ENCODE assay signal across 16 mouse cellular contexts in the genomic region with DNA sequence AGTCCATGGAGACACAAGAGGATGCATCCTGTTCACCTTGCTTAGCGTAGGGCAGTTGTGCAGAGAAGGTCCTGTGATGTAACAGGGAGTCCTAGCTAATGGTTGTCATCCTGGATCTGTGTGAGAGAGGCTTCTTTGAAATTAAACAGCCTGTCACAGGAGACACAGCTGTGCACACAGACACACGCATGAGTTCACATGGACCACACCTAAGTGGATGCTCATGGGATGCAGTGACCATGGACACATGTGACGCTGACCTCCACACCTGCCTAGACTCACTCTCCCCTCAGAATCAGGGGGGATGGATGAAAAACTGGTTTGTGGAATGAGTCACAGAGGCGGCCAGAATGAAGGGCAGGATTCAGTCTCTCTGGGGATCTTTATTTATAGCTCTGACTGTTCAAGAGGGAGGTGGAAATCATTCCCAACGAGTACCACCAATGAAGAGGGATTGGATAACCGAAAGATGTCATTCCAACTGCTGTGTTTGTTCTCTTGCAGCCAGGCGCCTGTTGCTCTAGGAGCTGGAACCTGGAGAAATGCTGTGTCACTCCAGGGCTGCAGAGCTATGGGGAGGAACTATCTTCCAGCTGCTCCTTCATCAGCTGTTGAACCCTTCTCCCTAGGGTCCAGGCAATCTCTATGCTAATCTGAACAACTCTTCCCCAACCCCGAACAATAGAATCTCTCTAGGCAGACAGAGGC. TPM values are rescaled to one million over a fixed set of nuclear protein-coding genes. Genes with fewer than 3 reads are reported as not detected.
DNase-seq lines count a peak whose midpoint lies in the region; ATAC-seq and TF ChIP-seq lines count a peak whose summit lies in the region.
"Had no signal": no experiment of that assay in that cellular context is flagged by ENCODE, and none has a peak within 500 bp of the region (broad histone marks: within the 10 kb centered on the region; RNA-seq: fewer than 3 reads in every experiment).

No protein-coding gene starts in this region.

- H3K4me2 ChIP-seq in limb, embryonic 14.5 days (replicated peaks; ENCODE audit: low read depth, low read length, severe bottlenecking): no peak overlapping the region
- H3K4me2 ChIP-seq: hindbrain, embryonic 15.5 days; liver, embryonic 13.5 days had no signal

- no peak overlapping the region for H3K9ac ChIP-seq in limb, embryonic 14.5 days (ENCODE audit: low read depth, low read length, severe bottlenecking)
- H3K9ac ChIP-seq: forebrain, postnatal 0 days; hindbrain, embryonic 15.5 days; liver, embryonic 13.5 days had no signal

- no peaks in the 10 kb centered on the region for H3K4me1 ChIP-seq in limb, embryonic 14.5 days (ENCODE audit: control insufficient read depth, insufficient read depth, low read length)
- H3K4me1 ChIP-seq in limb, embryonic 10.5 days: no peaks in the 10 kb centered on the region

- peak; percentile 44; the same call in 1 of the 2 replicates for ATAC-seq in limb, embryonic 14.5 days (ENCODE audit: low FRiP score, low read depth)
- ATAC-seq: CD4-positive, CD25-positive, alpha-beta regulatory T cell, adult 4 months; forebrain, postnatal 0 days had no signal

- H3K4me3 ChIP-seq in limb, embryonic 14.5 days (replicated peaks; ENCODE audit: low read length): no peak overlapping the region
- no peak overlapping the region for H3K4me3 ChIP-seq in limb, embryonic 10.5 days
- H3K4me3 ChIP-seq: hindbrain, embryonic 15.5 days; liver, embryonic 13.5 days had no signal

- no peak for TF ChIP-seq CTCF in brain, embryonic 14.5 days (IDR thresholded peaks at IDR 0.05; ENCODE audit: borderline replicate concordance, extremely low read depth, insufficient read depth, insufficient read length)

- peak; percentile 83 for DNase-seq in heart, adult 11 months
- no peak for DNase-seq in heart, adult 9 months (ENCODE audit: low spot score in 2 of 2)
- no peak for DNase-seq in limb, embryonic 14.5 days (ENCODE audit: low spot score)
- DNase-seq in limb, embryonic 10.5 days (ENCODE audit: low spot score): no peak
- DNase-seq in 3134 (ENCODE audit: extremely low read depth, insufficient read length, low spot score): peak; percentile 25
- peak; percentile 27 for DNase-seq in brain, embryonic 14.5 days (ENCODE audit: low read depth)
- DNase-seq in testis, postnatal 10 days (ENCODE audit: low spot score): no peak
- no peak for DNase-seq in gastrocnemius, postnatal 36 days
- DNase-seq: adrenal gland, postnatal 36 days; forebrain, postnatal 0 days; liver, embryonic 13.5 days; lung, postnatal 4 days; right cerebral cortex, postnatal 4 days; thymus, adult 2 months had no signal

- 68% methylated on average over 8 of the region's 8 CpGs for WGBS in limb, embryonic 14.5 days
- WGBS in limb, embryonic 10.5 days: 86% methylated on average over 8 of the region's 8 CpGs

- H3K9me3 ChIP-seq in limb, embryonic 14.5 days (ENCODE audit: control insufficient read depth, low read length): no peaks in the 10 kb centered on the region
- H3K9me3 ChIP-seq in limb, embryonic 10.5 days (replicated peaks): no peaks in the 10 kb centered on the region
- H3K9me3 ChIP-seq: hindbrain, embryonic 15.5 days; liver, embryonic 13.5 days had no signal

- no peaks in the 10 kb centered on the region for H3K36me3 ChIP-seq in limb, embryonic 14.5 days (ENCODE audit: control insufficient read depth, insufficient read depth, low read length)
- no peaks in the 10 kb centered on the region for H3K36me3 ChIP-seq in limb, embryonic 10.5 days
- H3K36me3 ChIP-seq: hindbrain, embryonic 15.5 days; liver, embryonic 13.5 days had no signal

- intact Hi-C loops in gastrocnemius, postnatal 36 days (cut with DNase I): no loop called here

- H3K27me3 ChIP-seq in limb, embryonic 14.5 days (ENCODE audit: control insufficient read depth, insufficient read depth, low read length): no peaks in the 10 kb centered on the region
- H3K27me3 ChIP-seq in limb, embryonic 10.5 days (ENCODE audit: low read depth, poor library complexity, severe bottlenecking): no peaks in the 10 kb centered on the region
- H3K27me3 ChIP-seq: hindbrain, embryonic 15.5 days; liver, embryonic 13.5 days had no signal

- no peak overlapping the region for H3K27ac ChIP-seq in limb, embryonic 14.5 days (replicated peaks; ENCODE audit: low read depth, low read length)
- no peak overlapping the region for H3K27ac ChIP-seq in limb, embryonic 10.5 days
- H3K27ac ChIP-seq: hindbrain, embryonic 15.5 days; liver, embryonic 13.5 days had no signal

- TF ChIP-seq POLR2A in limb, embryonic 14.5 days (IDR thresholded peaks at IDR 0.05; ENCODE audit: borderline replicate concordance, extremely low read depth, insufficient read depth, insufficient read length): no peak
- TF ChIP-seq POLR2A in brain, embryonic 14.5 days (IDR thresholded peaks at IDR 0.05; ENCODE audit: borderline replicate concordance, extremely low read depth, insufficient read depth, insufficient read length, poor library complexity, severe bottlenecking): no peak

RNA-seq across cellular contexts. Expression of a gene that starts 11.6 kb away (rescaled TPM):
- polyA plus RNA-seq in limb, embryonic 14.5 days (2012; rRNA removed): 2.3 and 3.9 TPM in 2 replicates
- polyA plus RNA-seq in limb, embryonic 14.5 days (2014; fragmentation: Nextera tagmentation; extraction: Ambion mirVana): 0.55 and 0.99 TPM in 2 replicates
- 0.04 and 0.09 TPM in 2 replicates for polyA plus RNA-seq in limb, embryonic 10.5 days (2016; fragmentation: Nextera tagmentation; extraction: Ambion mirVana)
- 5.1 and 9.8 TPM in 2 replicates for polyA plus RNA-seq in brain, embryonic 14.5 days (2012; rRNA removed)
- total RNA-seq in gastrocnemius, postnatal 36 days (2021): under 1 TPM; 0.22 to 0.26 TPM
- polyA plus RNA-seq: CD4-positive, CD25-positive, alpha-beta regulatory T cell, adult 4 months had no signal

Comparison
In these comparisons a context has a peak if more than half of its experiments do, and no peak if none do; other contexts are left out.
1. DNase-seq: peak in heart, adult 11 months (single experiment), 3134 (single experiment) and brain, embryonic 14.5 days (single experiment); none in heart, adult 9 months (0 of 2), limb, embryonic 14.5 days (single experiment), limb, embryonic 10.5 days (single experiment), testis, postnatal 10 days (single experiment) and gastrocnemius, postnatal 36 days (0 of 2).